Mouse (Mus musculus): Measurements from ENCODE around the gene Gm11034.
A peak's percentile ranks its signal among the peaks of the same experiment; 100 is the strongest.

- TF ChIP-seq CTCF (IDR thresholded peaks at IDR 0.05; ENCODE audit: insufficient read depth, low read length), result peak; percentile 62
- TF ChIP-seq POLR2A (IDR thresholded peaks at IDR 0.05; ENCODE audit: borderline replicate concordance, extremely low read depth, low read depth, low read length), result no peak
Observed at GRCm38 (mm10) chr8:72261872-72262271, 48.4 kb upstream of the Gm11034 start.
